Mouse (Mus musculus) small intestine, adult 2 months (tissue): ENCODE data around the gene Tph2. TPM values are rescaled to one million over a fixed set of nuclear protein-coding genes. Genes with fewer than 3 reads are reported as not detected.

Experiments
- H3K27ac ChIP-seq: fragments of 200-500 bp; 2 replicates; pipeline ENCODE4 v1.5.1; 2012; ENCODE audit warnings: low read depth, low read length, control low read depth, inconsistent platforms; ENCODE audit not compliant: insufficient read depth
- H3K27me3 ChIP-seq: fragments of 200-500 bp; 2 replicates; pipeline ENCODE4 v1.6.1; 2012; ENCODE audit warnings: mild to moderate bottlenecking, moderate library complexity, low read length, inconsistent platforms; ENCODE audit not compliant: control insufficient read depth, insufficient read depth
- H3K36me3 ChIP-seq: fragments of 200-500 bp; 2 replicates; pipeline ENCODE4 v1.6.1; 2012; ENCODE audit warnings: mild to moderate bottlenecking, low read length, control low read depth, inconsistent platforms; ENCODE audit not compliant: control insufficient read depth, insufficient read depth
- H3K4me1 ChIP-seq: fragments of 200-500 bp; 2 replicates; pipeline ENCODE4 v1.6.1; 2012; ENCODE audit warnings: low read length, inconsistent platforms, mixed read lengths; ENCODE audit not compliant: control insufficient read depth, insufficient read depth, insufficient read length
- H3K4me3 ChIP-seq: fragments of 200-500 bp; 2 replicates; pipeline ENCODE4 v1.5.1; 2012; ENCODE audit warnings: low read depth, mild to moderate bottlenecking, control low read depth, inconsistent platforms, low read length, moderate library complexity
- CTCF ChIP-seq: fragments of 200-500 bp; IDR thresholded peaks from 2 replicates; pipeline ENCODE4 v1.5.1; 2012; ENCODE audit warnings: low read depth, mild to moderate bottlenecking, control low read depth, inconsistent platforms, low read length, moderate library complexity, mixed read lengths; ENCODE audit not compliant: insufficient replicate concordance, insufficient read length; ENCODE audit errors: extremely low read depth
- POLR2A ChIP-seq: fragments of 200-500 bp; IDR thresholded peaks from 2 replicates; pipeline ENCODE4 v1.6.1; 2012; ENCODE audit warnings: low read depth, mild to moderate bottlenecking, control low read depth, inconsistent platforms, low read length, moderate library complexity
- WGBS: fragments of 180-500 bp; shearing (Covaris S2); methylation state at CpG from one replicate; pipeline ENCODE4 v1.1.7; 2018; 5-methylcytosine and 5-hydroxymethylcytosine counted together
- polyA plus RNA-seq: library from polyadenylated mRNA; depleted of rRNA; stranded (reverse); fragments of >200 nt; gene quantifications from 2 replicates; pipeline ENCODE4 v1.2.3, GENCODE M21; 2012

Gene Tph2
- polyA plus RNA-seq, 1 experiment: not detected

DNA sequence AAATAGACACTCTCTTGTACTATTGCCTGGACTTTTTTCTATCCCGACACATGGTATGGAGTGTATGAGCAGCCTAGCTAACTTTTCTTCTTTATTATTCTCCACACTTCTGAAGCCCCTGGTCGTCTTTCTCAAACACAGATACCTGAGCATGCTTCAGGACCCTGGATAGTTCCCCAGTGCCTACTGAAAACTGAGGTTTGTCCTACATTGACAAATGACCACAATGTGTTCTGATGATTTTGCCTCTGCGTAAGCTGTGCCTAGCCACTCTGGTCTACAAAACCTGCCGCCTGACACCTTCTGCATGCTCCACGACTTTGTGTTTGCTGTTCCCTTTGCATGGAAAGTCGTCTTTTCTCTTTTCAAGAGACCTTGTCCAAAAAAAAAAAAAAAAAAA lies 41.2 kb downstream of the Tph2 start:
- H3K4me3 ChIP-seq: no peak overlapping the region
- TF ChIP-seq CTCF: no peak
- no peak for TF ChIP-seq POLR2A
- H3K27ac ChIP-seq: no peak overlapping the region
- 44% methylated on average over 6 of the region's 6 CpGs for WGBS
- H3K4me1 ChIP-seq: no peaks in the 10 kb centered on the region
- no peaks in the 10 kb centered on the region for H3K36me3 ChIP-seq
- no peaks in the 10 kb centered on the region for H3K27me3 ChIP-seq

DNA sequence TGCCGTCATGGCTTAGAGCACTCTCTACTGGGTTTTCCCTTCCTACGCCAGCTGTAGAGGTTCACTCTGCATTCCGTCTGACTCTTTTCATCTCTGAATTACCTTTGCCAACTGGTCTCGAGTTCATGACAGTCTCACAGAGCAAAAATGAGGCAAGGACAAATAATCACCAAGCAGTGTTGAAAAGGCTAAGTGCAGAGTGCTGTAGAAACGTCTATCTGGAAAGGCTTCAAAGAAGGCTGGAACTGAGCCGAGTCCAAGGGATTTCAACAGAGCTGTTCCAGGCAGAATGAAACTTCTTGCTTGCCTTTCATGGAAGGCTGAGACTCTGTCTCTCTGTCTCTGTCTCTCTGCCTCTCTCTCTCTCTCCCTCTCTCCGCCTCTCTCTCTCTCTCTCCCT lies 47.8 kb downstream of the Tph2 start:
- TF ChIP-seq CTCF (no peak), POLR2A (no peak)
- WGBS: 67% methylated on average over 7 of the region's 7 CpGs
- H3K4me1 ChIP-seq: no peaks in the 10 kb centered on the region
- no peaks in the 10 kb centered on the region for H3K27me3 ChIP-seq
- no peak overlapping the region for H3K4me3 ChIP-seq
- H3K36me3 ChIP-seq: no peaks in the 10 kb centered on the region
- H3K27ac ChIP-seq: no peak overlapping the region

DNA sequence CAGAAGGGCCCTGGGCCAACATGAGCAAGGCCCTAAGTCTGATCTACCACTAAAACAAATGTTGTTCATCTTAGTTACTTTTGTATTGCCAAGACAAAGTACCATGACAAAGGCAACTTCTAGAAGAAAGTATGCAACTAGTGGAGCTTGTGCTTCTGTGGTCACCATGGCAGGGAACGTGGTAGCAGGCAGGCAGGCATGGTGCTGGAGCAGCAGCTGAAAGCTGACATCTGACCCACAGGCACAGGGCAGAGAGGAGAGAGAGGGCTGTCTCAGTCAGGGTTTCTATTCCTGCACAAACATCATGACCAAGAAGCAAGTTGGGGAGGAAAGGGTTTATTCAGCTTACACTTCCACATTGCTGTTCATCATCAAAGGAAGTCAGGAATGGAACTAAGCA lies 56.9 kb downstream of the Tph2 start:
- Histone ChIP-seq H3K4me1 (no peaks in the 10 kb centered on the region), H3K27ac (no peak overlapping the region), H3K27me3 (no peaks in the 10 kb centered on the region), H3K36me3 (no peaks in the 10 kb centered on the region), H3K4me3 (no peak overlapping the region)
- WGBS: 59% methylated on average over 1 of the region's 1 CpGs
- TF ChIP-seq POLR2A (no peak), CTCF (no peak)

DNA sequence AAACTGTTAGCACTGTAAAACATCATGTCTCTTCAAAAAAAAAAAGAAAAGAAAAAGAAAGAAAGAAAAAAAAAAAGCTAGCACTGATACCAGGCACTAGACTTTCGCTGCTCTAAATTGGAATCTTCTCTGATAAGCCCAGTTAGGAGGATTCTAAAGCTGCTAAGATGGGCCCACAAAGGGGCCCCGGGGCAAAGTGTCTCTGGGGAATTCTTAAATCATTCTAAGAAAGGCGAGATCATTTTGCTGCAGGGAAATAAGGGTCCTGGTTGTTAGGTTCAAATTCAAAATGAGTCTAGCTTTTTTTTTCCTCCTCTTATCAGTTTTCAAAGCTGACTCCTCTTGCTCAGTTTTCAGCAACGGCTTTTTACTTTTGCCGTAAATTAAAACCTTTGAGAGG lies 59.3 kb downstream of the Tph2 start:
- Histone ChIP-seq H3K27me3 (no peaks in the 10 kb centered on the region), H3K4me1 (no peaks in the 10 kb centered on the region), H3K27ac (no peak overlapping the region), H3K4me3 (no peak overlapping the region), H3K36me3 (no peaks in the 10 kb centered on the region)
- TF ChIP-seq CTCF (no peak), POLR2A (no peak)
- WGBS: 26% methylated on average over 5 of the region's 5 CpGs

DNA sequence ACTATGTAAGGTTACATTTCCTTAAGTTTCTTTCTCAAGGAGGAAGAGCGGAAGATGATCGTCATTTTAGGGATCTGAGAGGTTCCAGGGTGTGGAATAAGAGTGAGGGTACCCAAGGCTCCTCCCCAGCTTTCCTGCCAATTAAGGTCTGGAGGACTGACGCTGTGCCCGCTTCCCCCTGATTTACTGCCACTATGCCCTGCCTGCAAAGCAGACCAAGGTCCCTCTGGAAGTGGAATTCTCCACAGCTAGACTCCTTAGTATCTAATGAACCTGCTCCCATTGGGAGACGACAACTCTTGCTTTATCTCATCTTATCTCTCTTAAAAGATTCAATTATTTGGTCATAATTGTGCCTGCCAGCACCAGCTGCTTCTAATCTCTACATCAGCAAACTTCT lies 59.8 kb downstream of the Tph2 start:
- no peaks in the 10 kb centered on the region for H3K4me1 ChIP-seq
- no peak for TF ChIP-seq POLR2A
- TF ChIP-seq CTCF: no peak
- WGBS: 67% methylated on average over 5 of the region's 5 CpGs
- no peak overlapping the region for H3K4me3 ChIP-seq
- no peaks in the 10 kb centered on the region for H3K36me3 ChIP-seq
- no peak overlapping the region for H3K27ac ChIP-seq
- no peaks in the 10 kb centered on the region for H3K27me3 ChIP-seq

- Histone ChIP-seq H3K4me3 (no peak overlapping the region), H3K4me1 (no peaks in the 10 kb centered on the region), H3K27ac (no peak overlapping the region), H3K27me3 (no peaks in the 10 kb centered on the region), H3K36me3 (no peaks in the 10 kb centered on the region)
- WGBS: 68% methylated on average over 16 of the region's 16 CpGs
- no peak for TF ChIP-seq CTCF
Observed at GRCm38 (mm10) chr10:115107666-115108540, 76.9 kb downstream of the Tph2 start.

GRCm38 (mm10) chr10:115104175-115104574 lies 80.6 kb downstream of the Tph2 start:
- WGBS: 80% methylated on average over 8 of the region's 8 CpGs
- TF ChIP-seq POLR2A (no peak), CTCF (no peak)
- H3K4me3 ChIP-seq: no peak overlapping the region
- no peak overlapping the region for H3K27ac ChIP-seq
- no peaks in the 10 kb centered on the region for H3K4me1 ChIP-seq
- H3K27me3 ChIP-seq: no peaks in the 10 kb centered on the region
- no peaks in the 10 kb centered on the region for H3K36me3 ChIP-seq
